Mouse (Mus musculus) urinary bladder, adult 2 months (tissue): Measurements from ENCODE around the gene Asb10. TPM values are rescaled to one million over a fixed set of nuclear protein-coding genes. Genes with fewer than 3 reads are reported as not detected.
A peak's percentile ranks its signal among the peaks of the same experiment; 100 is the strongest.

Experiments used
- DNase-seq: peaks from one replicate; pipeline ENCODE4 v3.0.0; 2022; ENCODE audit warnings: low spot score
- polyA plus RNA-seq: library from polyadenylated mRNA; depleted of rRNA; stranded (reverse); fragments of >200 nt; gene quantifications from 2 replicates; pipeline ENCODE4 v1.2.3, GENCODE M21; 2012; rRNA removed

Asb10 gene
- polyA plus RNA-seq, 1 experiment: 0.45 TPM

GRCm38 (mm10) chr5:24490413-24490920, 50.3 kb downstream of the Asb10 start:
- DNase-seq: no peak

DNA sequence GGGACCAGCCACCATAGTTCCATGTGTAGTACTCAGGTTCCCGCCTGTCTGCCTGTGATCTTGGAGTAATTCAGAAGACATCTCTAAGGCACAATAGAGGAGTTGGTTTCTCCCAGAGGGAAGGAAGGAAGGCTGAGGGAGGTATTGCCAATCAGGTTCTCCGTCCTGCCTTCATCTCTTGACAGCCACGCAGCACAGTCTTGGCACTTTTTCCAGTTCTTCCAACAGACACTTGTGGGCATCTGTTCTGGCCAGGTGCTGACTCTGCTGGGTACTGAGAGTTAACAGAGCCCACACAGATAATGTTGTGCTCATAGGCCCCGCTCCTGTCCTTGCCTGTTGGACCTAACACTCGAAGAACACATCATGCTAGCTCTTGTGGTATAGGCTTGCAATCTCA, 54.0 kb downstream of the Asb10 start:
- DNase-seq: no peak

- DNase-seq: peak; percentile 77
Measured at GRCm38 (mm10) chr5:24486097-24486496, 54.7 kb downstream of the Asb10 start.

- no peak for DNase-seq
Measured at GRCm38 (mm10) chr5:24484963-24485362, 55.8 kb downstream of the Asb10 start.

DNA sequence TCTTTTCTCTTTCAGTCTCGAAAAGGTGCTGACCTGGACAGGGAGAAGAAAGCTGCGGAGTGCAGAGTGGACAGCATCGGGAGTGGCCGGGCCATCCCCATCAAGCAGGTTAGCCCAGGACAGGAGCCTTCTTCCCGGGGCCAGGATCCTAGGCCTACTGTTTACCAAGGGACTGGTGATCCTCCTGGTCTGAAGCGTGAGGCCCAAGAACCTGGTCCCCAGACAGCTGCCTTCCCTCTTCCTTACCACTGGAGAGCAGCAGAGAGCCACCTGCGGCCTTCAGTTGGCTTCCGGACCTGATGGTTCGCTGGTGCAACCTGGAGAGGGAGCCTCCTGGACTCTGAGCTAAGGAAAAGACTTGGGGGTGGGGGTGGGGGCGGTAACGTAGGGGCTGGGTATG, 57.5 kb downstream of the Asb10 start:
- DNase-seq: no peak

Other genes starting within 250 kb of the Asb10 start
- gene Kcnh2, start 189.4 kb downstream of the Asb10 start, polyA plus RNA-seq: 56.0 and 70.5 TPM in 2 replicates
- gene Nos3, start 176.2 kb downstream of the Asb10 start, polyA plus RNA-seq: 7.3 and 8.3 TPM in 2 replicates
- gene Atg9b, start 148.8 kb downstream of the Asb10 start, polyA plus RNA-seq: 3.1 and 5.1 TPM in 2 replicates
- 24.8 and 28.8 TPM in 2 replicates for gene Abcb8, start 147.3 kb downstream of the Asb10 start, polyA plus RNA-seq
- gene Asic3, start 127.6 kb downstream of the Asb10 start, polyA plus RNA-seq: 0.29 and 0.50 TPM in 2 replicates
- gene Cdk5, start 117.4 kb downstream of the Asb10 start, polyA plus RNA-seq: 61.4 and 77.8 TPM in 2 replicates
- 61.6 and 63.0 TPM in 2 replicates for gene Slc4a2, start 117.1 kb downstream of the Asb10 start, polyA plus RNA-seq
- 134 and 154 TPM in 2 replicates for gene Fastk, start 95.7 kb downstream of the Asb10 start, polyA plus RNA-seq
- 24.5 TPM in 2 replicates for gene Tmub1, start 93.1 kb downstream of the Asb10 start, polyA plus RNA-seq
- gene Agap3, start 88.8 kb downstream of the Asb10 start, polyA plus RNA-seq: 55.8 and 73.8 TPM in 2 replicates
- 0.01 and 0.07 TPM in 2 replicates for gene Gbx1, start 13.8 kb downstream of the Asb10 start, polyA plus RNA-seq
- gene 4931409K22Rik, start 15.8 kb upstream of the Asb10 start, polyA plus RNA-seq: not detected in 2 replicates
- gene Abcf2, start 36.5 kb upstream of the Asb10 start, polyA plus RNA-seq: 44.5 and 50.0 TPM in 2 replicates
- gene Chpf2, start 45.8 kb upstream of the Asb10 start, polyA plus RNA-seq: 30.2 and 34.5 TPM in 2 replicates
- gene Smarcd3, start 83.4 kb upstream of the Asb10 start, polyA plus RNA-seq: 80.3 and 83.2 TPM in 2 replicates
- 47.3 and 58.5 TPM in 2 replicates for gene Nub1, start 144.6 kb upstream of the Asb10 start, polyA plus RNA-seq
- 0.62 and 0.98 TPM in 2 replicates for gene Wdr86, start 189.7 kb upstream of the Asb10 start, polyA plus RNA-seq
- 3.0 TPM in 1 of 2 replicates, not detected in the other for gene Crygn, start 217.0 kb upstream of the Asb10 start, polyA plus RNA-seq